Mouse (Mus musculus): Measurements from ENCODE around the gene Stoml2. TPM values are rescaled to one million over a fixed set of nuclear protein-coding genes. Genes with fewer than 3 reads are reported as not detected.
"Not testable (repeated sequence)": the region's sequence is repeated elsewhere in the genome, so short reads cannot be mapped to it uniquely, and the experiment has no call there.

Gene Stoml2
- total and polyA plus RNA-seq, 3 experiments = 97.3 to 114 (median 101) TPM

DNA sequence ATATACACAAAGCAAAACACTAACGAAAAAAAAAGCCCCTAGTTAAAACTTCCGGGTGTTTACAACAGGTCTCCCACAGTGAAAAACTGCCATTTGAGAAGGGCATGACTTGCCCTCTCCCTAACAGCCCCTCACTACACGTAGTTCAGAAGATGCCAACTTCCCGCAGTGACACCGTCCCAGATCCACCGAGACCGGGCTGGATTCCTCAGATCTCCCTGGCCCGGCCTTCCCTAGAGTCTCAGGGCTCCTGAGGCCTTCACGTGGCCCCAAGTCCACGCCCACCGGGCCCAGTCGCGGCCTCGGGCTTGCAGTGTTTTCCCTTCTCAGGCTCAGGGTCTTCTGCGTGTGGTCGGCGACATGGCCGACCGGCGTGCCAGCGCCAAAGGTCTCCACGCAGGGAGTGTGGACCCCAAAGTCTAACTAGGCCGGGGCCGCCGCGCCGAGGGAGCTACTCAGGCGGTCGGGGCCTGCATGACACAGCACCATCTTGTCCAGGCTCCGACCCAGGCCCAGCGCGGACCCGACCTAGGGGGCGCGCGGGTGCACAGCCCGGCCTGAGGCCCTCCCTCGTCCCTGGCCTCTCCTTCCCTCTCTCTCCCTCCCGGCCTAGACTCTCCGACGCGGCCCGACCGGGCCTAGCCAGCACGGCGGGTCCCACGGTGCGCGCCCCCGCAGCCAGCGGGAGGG is 31.9 kb downstream of the Stoml2 start:
- Histone ChIP-seq H3K27ac (peak overlapping the region; percentile 98), H3K79me2 (replicated peaks; ENCODE audit: control insufficient read depth, insufficient read depth, low read length) (peaks cover 3% of the 10 kb centered on the region; the same call in 1 of the 2 replicates), H3K4me3 (peak overlapping the region; percentile 81), H3K27me3 (ENCODE audit: control insufficient read depth, insufficient read depth, low read length) (no peaks in the 10 kb centered on the region), H3K9ac (ENCODE audit: low read depth, low read length) (peak overlapping the region; percentile 99), H3K4me1 (ENCODE audit: control insufficient read depth, insufficient read depth, low read length) (peaks cover 8% of the 10 kb centered on the region), H3K36me3 (ENCODE audit: control insufficient read depth, insufficient read depth, low read length) (peaks cover 30% of the 10 kb centered on the region)
- peak; percentile 82 to 85 for DNase-seq
- under 1% methylated on average over 51 of the region's 51 CpGs for WGBS
- intact Hi-C loops (cut with DNase I) = no loop called here
- TF ChIP-seq CTCF (IDR thresholded peaks at IDR 0.05) = peak; percentile 52
- TF ChIP-seq EP300 (IDR thresholded peaks at IDR 0.05; ENCODE audit: insufficient read depth, low read depth, low read length) = 0 out of 2 replicates have a peak, but pooled peaks have one; percentile 22
- peak; percentile 34; the same call in 1 of the 2 replicates for TF ChIP-seq POLR2A (IDR thresholded peaks at IDR 0.05; ENCODE audit: insufficient read depth, low read depth, low read length)

DNA sequence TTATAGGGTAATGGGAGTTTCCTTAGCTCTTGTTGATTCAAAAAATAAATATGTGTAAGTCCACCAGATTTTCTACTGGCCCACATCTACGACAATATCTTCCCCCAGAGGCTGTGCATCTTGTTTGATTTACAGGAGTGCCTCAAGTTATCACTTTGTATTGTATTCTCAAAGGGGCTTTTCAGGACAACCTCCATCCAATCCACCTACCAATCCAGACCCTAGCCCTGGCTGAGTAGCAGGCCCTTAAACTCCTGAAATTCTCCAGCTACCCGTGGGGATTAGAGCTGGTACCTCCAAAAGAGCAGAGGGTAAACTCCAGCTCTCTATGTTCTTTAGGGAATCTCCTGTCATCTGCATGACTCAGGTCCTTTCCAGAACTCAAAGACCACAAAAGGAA is 33.5 kb downstream of the Stoml2 start:
- DNase-seq = no peak
- Histone ChIP-seq H3K27ac (peak overlapping the region; percentile 39), H3K4me3 (peak overlapping the region; percentile 21), H3K79me2 (replicated peaks; ENCODE audit: control insufficient read depth, insufficient read depth, low read length) (peaks cover 3% of the 10 kb centered on the region; the same call in 1 of the 2 replicates), H3K27me3 (ENCODE audit: control insufficient read depth, insufficient read depth, low read length) (no peaks in the 10 kb centered on the region), H3K4me1 (ENCODE audit: control insufficient read depth, insufficient read depth, low read length) (peaks cover 8% of the 10 kb centered on the region), H3K36me3 (ENCODE audit: control insufficient read depth, insufficient read depth, low read length) (peaks cover 35% of the 10 kb centered on the region), H3K9ac (ENCODE audit: low read depth, low read length) (peak overlapping the region; percentile 25; the same call in 1 of the 2 replicates)
- 17% methylated on average over 2 of the region's 2 CpGs for WGBS
- no peak for TF ChIP-seq EP300 (IDR thresholded peaks at IDR 0.05; ENCODE audit: insufficient read depth, low read depth, low read length)
- TF ChIP-seq CTCF (IDR thresholded peaks at IDR 0.05) = no peak
- TF ChIP-seq POLR2A (IDR thresholded peaks at IDR 0.05; ENCODE audit: insufficient read depth, low read depth, low read length) = no peak
- intact Hi-C loops (cut with DNase I) = no loop called here

DNA sequence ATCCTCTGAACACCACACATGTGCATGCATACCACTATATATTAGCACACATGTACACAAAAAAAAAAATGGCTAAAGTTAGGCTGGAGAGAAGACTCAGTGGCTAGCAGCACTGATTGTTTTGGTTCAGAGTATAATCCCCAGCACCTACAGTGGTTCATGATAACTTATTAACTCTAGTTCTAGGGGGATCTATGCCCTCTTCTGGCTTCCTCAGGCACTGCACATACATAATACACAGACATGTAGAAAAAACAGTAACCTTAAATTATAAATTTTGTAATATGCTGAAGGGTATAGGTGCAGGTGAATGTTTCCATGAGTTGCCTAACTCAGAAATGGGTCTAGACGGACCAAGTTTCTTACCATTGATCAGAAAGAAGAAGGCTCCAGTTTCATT is 43.2 kb downstream of the Stoml2 start:
- intact Hi-C loops (cut with DNase I) = no loop called here
- Histone ChIP-seq H3K27ac (no peak overlapping the region), H3K27me3 (ENCODE audit: control insufficient read depth, insufficient read depth, low read length) (no peaks in the 10 kb centered on the region), H3K79me2 (replicated peaks; ENCODE audit: control insufficient read depth, insufficient read depth, low read length) (no peaks in the 10 kb centered on the region), H3K36me3 (ENCODE audit: control insufficient read depth, insufficient read depth, low read length) (peaks cover 17% of the 10 kb centered on the region), H3K4me3 (no peak overlapping the region), H3K9ac (ENCODE audit: low read depth, low read length) (no peak overlapping the region), H3K4me1 (ENCODE audit: control insufficient read depth, insufficient read depth, low read length) (no peaks in the 10 kb centered on the region)
- TF ChIP-seq POLR2A (IDR thresholded peaks at IDR 0.05; ENCODE audit: insufficient read depth, low read depth, low read length) = no peak
- peak; percentile 43 for TF ChIP-seq CTCF (IDR thresholded peaks at IDR 0.05)
- WGBS = 78% methylated on average over 1 of the region's 1 CpGs
- DNase-seq = no peak

GRCm38 (mm10) chr4:42980467-42980866 is 51.0 kb downstream of the Stoml2 start:
- intact Hi-C loops (cut with DNase I); H3K27me3 ChIP-seq (ENCODE audit: control insufficient read depth, insufficient read depth, low read length); DNase-seq; H3K4me1 ChIP-seq (ENCODE audit: control insufficient read depth, insufficient read depth, low read length); H3K9ac ChIP-seq (ENCODE audit: low read depth, low read length); H3K27ac ChIP-seq; H3K36me3 ChIP-seq (ENCODE audit: control insufficient read depth, insufficient read depth, low read length); H3K4me3 ChIP-seq; H3K79me2 ChIP-seq (replicated peaks; ENCODE audit: control insufficient read depth, insufficient read depth, low read length): not testable (repeated sequence)
- 82% methylated on average over 8 of the region's 8 CpGs for WGBS

DNA sequence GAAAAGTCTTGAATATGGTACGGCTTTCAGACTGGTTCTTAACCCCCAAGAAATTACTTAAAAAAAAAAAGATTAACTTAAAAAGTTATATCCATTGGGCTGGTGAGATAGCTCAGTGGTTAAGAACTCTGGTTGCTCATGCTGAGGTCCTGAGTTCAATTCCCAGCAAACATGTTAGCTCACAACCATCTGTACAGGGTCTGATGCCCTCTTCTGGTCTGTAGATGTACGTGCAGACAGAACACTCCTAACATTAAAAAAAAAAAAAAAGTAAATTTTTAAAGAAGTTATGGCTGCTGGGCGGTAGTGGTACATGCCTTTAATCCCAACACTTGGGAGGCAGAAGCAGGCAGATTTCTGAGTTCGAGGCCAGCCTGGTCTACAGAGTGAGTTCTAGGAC is 53.4 kb downstream of the Stoml2 start:
- Histone ChIP-seq H3K9ac (ENCODE audit: low read depth, low read length) (no peak overlapping the region), H3K27ac (no peak overlapping the region), H3K4me3 (no peak overlapping the region), H3K36me3 (ENCODE audit: control insufficient read depth, insufficient read depth, low read length) (peaks cover 2% of the 10 kb centered on the region), H3K4me1 (ENCODE audit: control insufficient read depth, insufficient read depth, low read length) (no peaks in the 10 kb centered on the region), H3K27me3 (ENCODE audit: control insufficient read depth, insufficient read depth, low read length) (no peaks in the 10 kb centered on the region), H3K79me2 (replicated peaks; ENCODE audit: control insufficient read depth, insufficient read depth, low read length) (no peaks in the 10 kb centered on the region)
- 89% methylated on average over 4 of the region's 4 CpGs for WGBS
- no peak for DNase-seq
- TF ChIP-seq EP300 (IDR thresholded peaks at IDR 0.05; ENCODE audit: insufficient read depth, low read depth, low read length) = no peak
- TF ChIP-seq CTCF (IDR thresholded peaks at IDR 0.05) = peak; percentile 51
- intact Hi-C loops (cut with DNase I) = no loop called here

Other genes starting within 250 kb of the Stoml2 start
- gene Fam205a1, start 177.8 kb downstream of the Stoml2 start, total RNA-seq (2021) = not detected
- not detected in 2 replicates for gene Fam205a1, start 177.8 kb downstream of the Stoml2 start, polyA plus RNA-seq (2012; rRNA removed)
- under 1 TPM in 1 of 2 experiments, not detected in 1; 0.10 TPM for gene Gm12394, start 174.9 kb downstream of the Stoml2 start, total RNA-seq (2021)
- gene Gm12394, start 174.9 kb downstream of the Stoml2 start, polyA plus RNA-seq (2012; rRNA removed) = 0.02 TPM in 1 of 2 replicates, not detected in the other
- gene Fam205c, start 157.5 kb downstream of the Stoml2 start, total RNA-seq (2021) = 1 to 10 TPM; 8.3 to 9.8 TPM
- gene Fam205c, start 157.5 kb downstream of the Stoml2 start, polyA plus RNA-seq (2012; rRNA removed) = 0.14 and 0.20 TPM in 2 replicates
- 1 to 10 TPM; 5.0 to 5.8 TPM for gene Phf24, start 115.0 kb downstream of the Stoml2 start, total RNA-seq (2021)
- 4.8 and 7.8 TPM in 2 replicates for gene Phf24, start 115.0 kb downstream of the Stoml2 start, polyA plus RNA-seq (2012; rRNA removed)
- 100 to 1,000 TPM in 1 of 2 experiments, 10 to 100 TPM in 1; 88.5 to 103 TPM for gene Dnajb5, start 81.9 kb downstream of the Stoml2 start, total RNA-seq (2021)
- 45.6 and 51.1 TPM in 2 replicates for gene Dnajb5, start 81.9 kb downstream of the Stoml2 start, polyA plus RNA-seq (2012; rRNA removed)
- not detected for gene 1700022I11Rik, start 62.1 kb downstream of the Stoml2 start, total RNA-seq (2021)
- not detected in 2 replicates for gene 1700022I11Rik, start 62.1 kb downstream of the Stoml2 start, polyA plus RNA-seq (2012; rRNA removed)
- gene Vcp, start 31.2 kb downstream of the Stoml2 start, total RNA-seq (2021) = 100 to 1,000 TPM; 238 to 254 TPM
- gene Vcp, start 31.2 kb downstream of the Stoml2 start, polyA plus RNA-seq (2012; rRNA removed) = 127 and 204 TPM in 2 replicates
- gene Fancg, start 21.2 kb downstream of the Stoml2 start, total RNA-seq (2021) = 1 to 10 TPM; 2.8 to 3.2 TPM
- 3.9 and 4.9 TPM in 2 replicates for gene Fancg, start 21.2 kb downstream of the Stoml2 start, polyA plus RNA-seq (2012; rRNA removed)
- gene Pigo, start 5.9 kb downstream of the Stoml2 start, total RNA-seq (2021) = 10 to 100 TPM; 21.0 to 26.5 TPM
- 20.1 and 27.1 TPM in 2 replicates for gene Pigo, start 5.9 kb downstream of the Stoml2 start, polyA plus RNA-seq (2012; rRNA removed)
- gene Fam214b, start 14.5 kb upstream of the Stoml2 start, total RNA-seq (2021) = 10 to 100 TPM; 26.3 to 33.1 TPM
- 19.6 and 21.3 TPM in 2 replicates for gene Fam214b, start 14.5 kb upstream of the Stoml2 start, polyA plus RNA-seq (2012; rRNA removed)
- gene Unc13b, start 27.2 kb upstream of the Stoml2 start, total RNA-seq (2021) = 10 to 100 TPM in 1 of 2 experiments, 1 to 10 TPM in 1; 10.0 to 10.9 TPM
- gene Unc13b, start 27.2 kb upstream of the Stoml2 start, polyA plus RNA-seq (2012; rRNA removed) = 6.7 and 11.7 TPM in 2 replicates
- under 1 TPM in 1 of 2 experiments, not detected in 1; 0.08 TPM for gene Atp8b5, start 235.4 kb upstream of the Stoml2 start, total RNA-seq (2021)
- 0.14 and 0.15 TPM in 2 replicates for gene Atp8b5, start 235.4 kb upstream of the Stoml2 start, polyA plus RNA-seq (2012; rRNA removed)